Mouse (Mus musculus) testis, adult 2 months (tissue): ENCODE results near the gene Crhr1. TPM values are rescaled to one million over a fixed set of nuclear protein-coding genes. Genes with fewer than 3 reads are reported as not detected.

Source experiments
- H3K27ac ChIP-seq: fragments of 200-500 bp; 2 replicates; pipeline ENCODE4 v1.5.1; 2012; ENCODE audit warnings: low read depth, low read length; ENCODE audit not compliant: control insufficient read depth, insufficient read depth
- H3K27me3 ChIP-seq: fragments of 200-500 bp; 2 replicates; pipeline ENCODE4 v1.6.1; 2012; ENCODE audit warnings: mild to moderate bottlenecking, low read length, moderate library complexity; ENCODE audit not compliant: control insufficient read depth, insufficient read depth
- H3K36me3 ChIP-seq: fragments of 200-500 bp; 2 replicates; pipeline ENCODE4 v1.6.1; 2012; ENCODE audit warnings: mild to moderate bottlenecking, low read length; ENCODE audit not compliant: control insufficient read depth, insufficient read depth
- H3K4me1 ChIP-seq: fragments of 200-500 bp; 2 replicates; pipeline ENCODE4 v1.6.1; 2012; ENCODE audit warnings: low read length; ENCODE audit not compliant: control insufficient read depth, insufficient read depth
- H3K4me3 ChIP-seq: fragments of 200-500 bp; 2 replicates; pipeline ENCODE4 v1.5.1; 2012; ENCODE audit warnings: low read depth, mild to moderate bottlenecking, low read length, moderate library complexity, mixed read lengths; ENCODE audit not compliant: control insufficient read depth
- CTCF ChIP-seq: fragments of 200-500 bp; IDR thresholded peaks from 2 replicates; pipeline ENCODE4 v1.5.1; 2012; ENCODE audit warnings: low read depth, mild to moderate bottlenecking, inconsistent platforms, low read length, moderate library complexity; ENCODE audit not compliant: control insufficient read depth, insufficient read depth, insufficient replicate concordance
- POLR2A ChIP-seq: fragments of 200-500 bp; IDR thresholded peaks from 2 replicates; pipeline ENCODE4 v1.6.1; 2012; ENCODE audit warnings: low read depth, mild to moderate bottlenecking, inconsistent platforms, low read length, moderate library complexity; ENCODE audit not compliant: control insufficient read depth
- polyA plus RNA-seq: library from polyadenylated mRNA; depleted of rRNA; stranded (reverse); fragments of >200 nt; gene quantifications from 2 replicates; pipeline ENCODE4 v1.2.3, GENCODE M21; 2012

The Crhr1 gene
- polyA plus RNA-seq, 1 experiment: 0.42 TPM

DNA sequence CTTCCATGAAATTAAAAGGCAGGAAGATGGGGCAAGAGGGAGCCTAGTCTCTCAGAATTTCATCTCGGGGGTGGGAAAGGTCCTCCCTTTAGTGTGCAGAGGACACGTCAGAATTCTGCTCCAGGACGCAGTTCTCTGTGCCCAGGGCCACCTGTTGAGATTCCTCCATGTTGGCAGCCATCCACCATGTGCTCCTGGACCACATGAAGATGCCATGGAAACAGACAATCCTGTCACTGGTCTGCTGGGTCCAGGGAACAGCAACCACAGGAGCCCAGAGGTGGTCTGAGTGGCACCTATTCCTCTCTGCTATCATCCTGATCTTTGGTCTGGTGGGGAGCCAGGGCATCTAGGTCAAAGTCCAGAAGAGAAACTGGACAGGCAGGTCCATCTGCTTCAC lies 6.3 kb downstream of the Crhr1 start:
- Histone ChIP-seq H3K27ac (no peak overlapping the region), H3K4me1 (no peaks in the 10 kb centered on the region), H3K4me3 (no peak overlapping the region), H3K36me3 (no peaks in the 10 kb centered on the region), H3K27me3 (no peaks in the 10 kb centered on the region)
- no peak for TF ChIP-seq POLR2A
- no peak for TF ChIP-seq CTCF

DNA sequence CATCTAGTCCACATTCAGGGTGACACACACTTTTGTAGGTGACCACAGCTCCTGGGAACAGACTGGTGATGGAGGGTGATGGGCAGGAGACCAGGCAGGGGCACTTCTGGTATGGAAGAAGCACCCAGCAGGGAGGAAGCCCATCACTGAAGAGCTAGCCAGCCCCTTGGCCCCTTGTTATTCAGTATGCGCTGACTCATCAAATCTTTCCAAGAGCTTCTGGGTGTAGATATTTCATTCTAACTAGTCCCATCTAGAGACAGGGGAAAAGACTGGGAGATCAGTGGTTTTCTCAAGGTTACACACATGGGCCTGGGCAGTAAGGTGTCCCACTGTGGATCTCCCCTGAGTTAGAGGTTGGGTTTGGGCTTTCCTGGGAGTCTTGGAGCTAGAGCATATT lies 12.3 kb downstream of the Crhr1 start:
- Histone ChIP-seq H3K4me1 (no peaks in the 10 kb centered on the region), H3K36me3 (no peaks in the 10 kb centered on the region), H3K27me3 (no peaks in the 10 kb centered on the region), H3K27ac (no peak overlapping the region), H3K4me3 (no peak overlapping the region)
- TF ChIP-seq CTCF (no peak), POLR2A (no peak)

DNA sequence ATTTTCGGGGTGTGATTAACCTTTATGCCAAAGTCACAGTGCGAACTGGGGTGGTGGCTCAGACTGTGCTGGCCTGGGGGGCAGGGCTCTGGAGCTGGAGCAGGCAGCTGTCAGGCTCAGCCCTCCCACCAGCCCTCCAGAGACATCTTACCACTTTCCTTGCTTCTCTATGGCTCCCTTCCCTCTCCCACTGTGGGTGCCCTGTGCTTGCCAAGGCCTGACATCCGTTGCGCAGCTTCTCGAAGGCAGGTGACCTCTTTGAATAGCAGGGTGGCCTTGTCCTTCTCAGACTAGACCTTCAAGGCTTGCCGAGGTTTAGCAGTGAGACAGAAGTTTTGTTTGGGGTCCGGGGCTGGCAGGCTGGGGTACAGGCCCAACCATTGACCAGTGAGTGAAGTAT lies 16.1 kb downstream of the Crhr1 start:
- Histone ChIP-seq H3K36me3 (no peaks in the 10 kb centered on the region), H3K4me3 (no peak overlapping the region), H3K27me3 (no peaks in the 10 kb centered on the region), H3K27ac (no peak overlapping the region), H3K4me1 (no peaks in the 10 kb centered on the region)
- no peak for TF ChIP-seq POLR2A
- TF ChIP-seq CTCF: no peak

DNA sequence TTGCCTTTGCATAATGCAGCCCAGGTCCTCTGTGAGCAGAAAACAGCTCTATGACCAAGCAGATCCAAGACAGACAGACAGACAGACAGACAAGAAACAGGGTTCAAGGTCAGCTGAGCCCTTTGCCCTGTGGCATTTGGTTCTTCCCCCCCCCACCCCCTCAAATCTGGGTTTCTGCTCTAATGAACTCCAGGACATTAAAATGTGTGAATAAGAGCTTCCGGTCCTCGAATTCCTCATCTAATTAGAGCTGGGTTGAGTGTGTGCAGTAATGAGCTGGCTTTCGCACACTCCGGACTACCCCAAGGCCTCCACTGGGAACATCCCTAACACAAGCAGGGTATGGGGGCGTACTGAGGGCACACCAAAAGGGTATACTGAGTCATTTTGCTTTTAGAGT lies 18.3 kb downstream of the Crhr1 start:
- Histone ChIP-seq H3K36me3 (no peaks in the 10 kb centered on the region), H3K27ac (no peak overlapping the region), H3K4me3 (no peak overlapping the region), H3K27me3 (no peaks in the 10 kb centered on the region), H3K4me1 (no peaks in the 10 kb centered on the region)
- no peak for TF ChIP-seq CTCF
- TF ChIP-seq POLR2A: no peak

DNA sequence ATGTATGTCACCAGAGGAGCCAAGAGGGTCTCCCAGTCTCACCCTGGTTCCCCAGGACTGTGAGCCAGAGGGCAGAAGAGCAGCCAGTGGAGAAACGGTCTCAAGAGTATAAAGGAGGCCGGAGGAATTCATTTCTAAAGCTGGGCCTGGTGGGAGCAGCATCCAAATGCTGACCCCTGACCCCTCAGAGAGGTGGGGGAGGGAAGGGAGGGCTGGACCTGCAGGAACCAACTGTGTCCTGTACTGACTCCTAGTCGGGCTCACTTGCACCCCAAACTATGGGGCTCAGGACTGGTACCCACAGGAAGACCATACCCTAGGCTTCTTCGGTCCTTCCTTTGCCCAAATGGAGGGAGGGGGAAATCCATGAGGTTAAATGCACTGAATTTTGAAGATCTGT lies 21.7 kb downstream of the Crhr1 start:
- Histone ChIP-seq H3K4me1 (no peaks in the 10 kb centered on the region; the same call in 1 of the 2 replicates), H3K4me3 (no peak overlapping the region), H3K36me3 (no peaks in the 10 kb centered on the region), H3K27ac (no peak overlapping the region), H3K27me3 (no peaks in the 10 kb centered on the region)
- TF ChIP-seq POLR2A (no peak), CTCF (no peak)

DNA sequence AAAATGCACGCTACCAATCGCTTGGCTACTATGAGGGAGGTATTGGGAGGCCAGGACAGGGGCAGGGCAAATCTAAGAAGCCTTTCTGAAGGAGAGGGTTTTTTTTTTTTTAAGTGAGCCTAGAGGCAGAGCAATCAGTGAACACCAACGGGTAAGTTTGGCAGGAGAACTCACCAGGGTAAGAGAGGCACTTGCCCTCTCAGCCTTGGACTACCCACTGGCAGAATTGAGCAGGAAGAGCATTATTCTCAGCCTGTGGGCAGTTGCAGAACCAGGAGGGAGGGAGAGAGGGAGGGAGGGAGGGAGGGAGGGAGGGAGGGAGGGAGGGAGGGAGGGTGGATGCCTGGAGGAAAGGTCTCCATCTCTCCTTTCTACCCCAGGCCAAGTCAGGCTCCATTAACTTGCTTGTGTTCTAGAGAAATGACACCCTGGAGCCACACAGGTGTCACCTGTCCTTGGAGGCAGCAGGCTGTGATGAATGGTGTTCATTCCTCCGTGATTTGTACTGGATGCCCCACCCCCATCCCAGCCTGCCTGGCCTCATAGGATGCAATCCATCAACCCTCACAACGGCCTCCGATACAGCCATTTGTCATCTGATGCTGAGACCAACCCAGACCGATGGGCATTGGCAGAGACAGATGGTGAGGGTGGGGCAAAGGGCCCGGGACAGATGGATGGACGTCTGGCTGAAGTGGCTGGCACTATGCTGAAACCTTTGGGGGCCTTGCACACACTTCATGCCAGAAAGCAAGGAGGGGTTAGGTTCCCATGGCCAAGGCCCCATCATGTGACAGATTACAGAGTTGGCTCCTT lies 22.4 kb downstream of the Crhr1 start:
- no peak for TF ChIP-seq POLR2A
- no peak for TF ChIP-seq CTCF
- H3K27me3 ChIP-seq: no peaks in the 10 kb centered on the region
- no peak overlapping the region for H3K27ac ChIP-seq
- H3K4me3 ChIP-seq: no peak overlapping the region
- H3K4me1 ChIP-seq: no peaks in the 10 kb centered on the region; the same call in 1 of the 2 replicates
- no peaks in the 10 kb centered on the region for H3K36me3 ChIP-seq

DNA sequence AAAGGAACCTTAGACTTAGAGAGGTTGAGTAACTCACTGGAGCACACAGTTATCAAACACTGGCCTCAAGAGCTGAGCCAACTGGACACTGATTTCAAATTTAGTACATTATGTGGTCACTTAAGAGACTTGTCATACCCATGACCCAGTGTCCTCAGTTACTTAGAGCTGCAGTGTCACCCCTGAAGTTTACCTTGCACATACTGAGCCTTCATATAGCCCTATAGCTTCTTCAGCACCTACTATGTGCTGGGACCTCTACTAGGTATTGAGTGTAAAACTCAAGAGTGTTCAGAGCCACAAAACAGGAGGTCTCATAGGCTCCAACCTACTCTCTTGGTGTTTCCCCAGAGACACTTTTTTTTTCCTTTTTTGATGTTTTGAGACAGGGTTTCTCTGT lies 23.2 kb downstream of the Crhr1 start:
- Histone ChIP-seq H3K27ac (no peak overlapping the region), H3K36me3 (no peaks in the 10 kb centered on the region), H3K4me1 (no peaks in the 10 kb centered on the region; the same call in 1 of the 2 replicates), H3K27me3 (no peaks in the 10 kb centered on the region), H3K4me3 (no peak overlapping the region)
- no peak for TF ChIP-seq POLR2A
- no peak for TF ChIP-seq CTCF

DNA sequence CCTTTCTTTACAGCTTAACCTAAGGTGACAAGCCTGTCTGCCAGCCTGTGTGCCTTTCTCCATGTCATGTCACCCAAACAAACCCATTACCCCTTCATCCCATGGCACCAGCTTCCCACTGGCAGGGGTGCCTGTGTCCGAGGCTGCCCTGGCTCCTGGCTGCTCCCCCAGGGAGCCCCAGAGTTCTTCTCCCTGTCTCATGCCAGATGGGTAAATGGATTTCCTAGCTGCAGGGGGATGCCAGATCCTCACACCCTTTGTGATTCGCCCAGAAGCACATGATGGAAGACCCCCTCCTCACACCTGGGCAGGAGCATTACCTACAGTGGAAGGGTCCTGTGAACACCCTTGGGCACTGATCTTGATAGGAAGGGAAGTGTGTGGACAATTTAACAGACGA lies 23.7 kb downstream of the Crhr1 start:
- TF ChIP-seq POLR2A (no peak), CTCF (no peak)
- no peak overlapping the region for H3K27ac ChIP-seq
- H3K27me3 ChIP-seq: no peaks in the 10 kb centered on the region
- H3K4me1 ChIP-seq: no peaks in the 10 kb centered on the region; the same call in 1 of the 2 replicates
- H3K36me3 ChIP-seq: no peaks in the 10 kb centered on the region
- H3K4me3 ChIP-seq: no peak overlapping the region
